Mouse (Mus musculus): Measurements from ENCODE around the gene Sugct.

The Sugct gene

DNA sequence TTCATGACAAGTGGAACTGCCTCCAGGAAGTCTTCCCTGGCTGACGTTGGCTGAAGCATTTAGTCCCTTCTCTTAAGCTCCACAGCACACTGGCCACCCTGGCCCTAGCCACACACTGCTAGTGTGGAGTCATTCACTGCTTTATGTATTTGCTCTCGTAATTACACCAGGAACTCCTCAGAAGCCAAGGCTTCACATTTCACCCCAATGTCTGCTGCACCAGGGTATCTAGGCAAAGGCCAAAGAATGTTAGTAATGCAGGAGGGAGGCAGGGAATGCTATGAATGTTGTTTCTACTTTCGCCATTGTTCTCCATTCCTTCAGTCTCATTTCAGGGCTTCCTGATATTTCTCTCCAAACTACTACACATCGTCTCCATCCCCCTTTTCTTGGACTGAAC is 398.4 kb downstream of the Sugct start:
- no peak for DNase-seq (ENCODE audit: low read depth in 1 of 2, low spot score in 2 of 2)

DNA sequence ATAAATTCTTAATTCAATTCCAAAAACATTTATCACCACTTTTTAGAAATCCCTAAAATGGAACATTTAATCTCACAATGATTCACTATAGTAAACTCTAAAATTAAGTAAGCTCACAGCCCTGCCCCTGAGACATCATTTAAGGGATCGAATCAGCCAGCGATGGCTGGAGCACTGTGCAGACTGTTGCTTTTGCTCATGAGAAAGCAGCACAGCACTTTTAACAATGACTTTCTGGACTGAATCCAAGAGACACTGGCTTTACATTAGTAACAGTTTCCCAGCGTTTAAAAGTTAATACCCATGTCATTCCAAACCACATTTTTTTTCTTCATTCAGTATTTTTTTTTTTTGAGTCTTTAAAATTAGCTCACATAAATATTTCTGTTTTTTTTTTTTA is 398.9 kb downstream of the Sugct start:
- DNase-seq (ENCODE audit: low read depth in 1 of 2, low spot score in 2 of 2), result no peak

DNA sequence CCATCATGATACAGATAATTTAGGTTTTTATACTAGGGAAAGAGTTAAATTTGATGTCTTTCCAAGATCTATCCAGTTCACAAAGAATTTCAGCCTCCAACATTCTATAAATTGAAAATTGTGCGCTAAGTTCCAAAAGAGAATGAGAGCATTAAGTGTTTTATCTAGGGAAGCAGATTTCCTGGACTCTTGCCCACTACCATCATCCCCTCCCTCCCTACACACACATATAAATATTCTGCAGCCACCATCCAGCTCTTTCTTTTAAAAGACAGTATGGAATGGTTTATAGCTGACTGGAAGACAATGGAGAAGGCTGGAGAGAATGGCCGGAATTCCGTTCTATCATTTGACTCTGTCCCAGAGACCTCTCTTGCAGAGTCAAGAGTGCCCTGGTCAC is 404.3 kb downstream of the Sugct start:
- no peak for DNase-seq (ENCODE audit: low read depth in 1 of 2, low spot score in 2 of 2)

DNA sequence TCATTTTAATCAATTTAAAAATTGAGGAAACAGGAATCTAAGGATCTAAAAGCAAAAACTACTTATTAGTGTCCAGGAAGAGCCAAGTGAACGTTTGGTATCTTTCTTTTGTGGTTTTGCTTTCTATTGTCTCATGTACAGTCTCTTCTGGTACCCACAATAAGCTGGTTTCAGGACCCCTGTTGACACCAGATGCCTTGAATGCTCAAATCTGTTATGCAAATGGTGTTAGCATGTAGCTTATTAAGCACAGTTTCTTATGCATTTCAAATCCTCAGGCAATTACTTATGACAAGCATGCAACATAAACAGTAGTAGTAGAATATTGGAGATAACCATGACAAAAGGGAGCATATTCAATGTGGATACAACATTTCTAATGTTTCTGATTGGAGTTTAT is 407.0 kb downstream of the Sugct start:
- DNase-seq (ENCODE audit: low read depth in 1 of 2, low spot score in 2 of 2), result no peak

DNA sequence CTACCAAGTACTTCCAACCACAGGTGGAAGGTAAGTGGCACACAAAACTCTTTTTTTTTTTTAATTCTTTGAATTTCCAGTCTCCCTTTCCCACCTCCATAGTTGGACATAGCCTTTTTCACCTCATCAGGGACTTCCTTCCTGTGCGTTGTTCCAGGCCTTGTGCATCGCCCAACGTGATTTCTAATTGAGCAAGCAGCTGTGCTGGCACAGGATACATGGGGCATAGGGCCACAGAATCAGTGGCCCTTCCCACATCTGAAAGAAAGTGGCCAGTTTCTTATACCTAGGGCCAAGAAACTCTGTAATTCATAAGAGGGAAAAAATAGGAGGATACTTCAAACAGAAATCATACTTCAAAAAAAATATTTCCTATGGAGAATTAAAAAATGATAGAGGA is 449.4 kb downstream of the Sugct start:
- DNase-seq (ENCODE audit: low read depth in 1 of 2, low spot score in 2 of 2), result no peak

DNA sequence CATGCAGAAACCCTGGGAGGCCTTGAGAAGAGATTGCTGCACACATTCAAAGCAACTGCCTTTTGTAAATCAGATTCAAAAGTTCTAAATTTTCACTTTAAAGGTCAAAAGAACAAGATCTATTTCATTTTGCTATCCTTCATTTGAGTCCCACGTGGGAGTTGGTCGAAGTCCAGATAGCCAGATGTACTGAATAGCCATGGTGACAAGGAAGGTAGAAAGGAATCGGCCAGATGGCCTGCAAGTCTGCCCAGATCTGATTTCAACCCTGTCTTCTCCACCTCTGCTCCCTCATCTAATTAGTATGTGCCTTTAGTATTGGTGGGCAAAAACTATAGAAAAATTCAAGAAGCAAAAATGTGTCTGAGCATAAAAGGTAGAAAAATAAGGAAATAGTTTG is 478.8 kb downstream of the Sugct start:
- DNase-seq (ENCODE audit: low read depth in 1 of 2, low spot score in 2 of 2), result no peak

DNA sequence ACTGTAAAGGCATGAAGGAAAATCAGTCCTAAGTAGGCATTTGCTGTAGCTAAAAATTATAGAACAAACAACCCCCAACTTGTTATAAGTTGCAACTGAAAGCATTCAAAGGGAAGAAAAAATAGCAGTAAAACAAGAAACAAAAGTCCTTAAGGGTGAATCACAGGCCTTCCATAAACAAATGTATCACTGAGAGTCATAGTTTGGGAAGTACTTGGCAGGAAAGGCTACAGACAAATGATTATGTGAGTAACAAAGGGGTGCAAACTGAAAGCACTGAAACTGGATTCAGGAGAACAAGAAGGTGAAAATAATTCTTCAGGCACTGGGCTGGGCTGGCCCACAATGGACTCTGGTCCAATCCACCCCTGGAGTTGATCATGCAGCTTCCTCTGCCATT is 482.7 kb downstream of the Sugct start:
- DNase-seq (ENCODE audit: low read depth in 1 of 2, low spot score in 2 of 2), result no peak

DNA sequence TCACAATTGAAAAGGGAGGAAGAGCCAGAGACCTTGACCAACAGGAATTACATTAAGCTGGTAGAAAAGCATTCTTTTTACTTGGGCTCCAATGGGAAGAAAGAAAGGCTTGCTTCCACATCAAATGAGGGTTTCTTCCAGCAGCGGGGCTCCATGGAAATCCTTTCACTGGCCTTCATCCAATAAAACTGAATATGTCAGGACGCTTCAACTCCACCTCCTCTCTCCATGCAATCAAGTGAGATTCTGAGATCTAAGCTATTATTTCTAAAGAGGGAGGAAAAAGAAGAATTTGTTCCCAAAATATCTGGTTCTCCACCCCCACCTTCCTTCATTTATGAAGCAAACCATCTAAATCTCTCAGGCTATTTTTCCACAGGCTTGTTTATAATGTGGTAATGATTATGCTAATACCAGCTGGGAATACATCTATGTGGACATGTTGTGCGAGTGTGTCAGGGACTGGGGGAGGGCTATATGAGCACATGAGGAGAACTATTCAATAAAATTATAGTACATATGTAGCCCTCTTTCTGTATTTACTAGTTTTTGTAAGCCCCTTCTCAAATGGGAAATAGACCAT is 505.1 kb downstream of the Sugct start:
- DNase-seq (ENCODE audit: low read depth in 1 of 2, low spot score in 2 of 2), result no peak

DNA sequence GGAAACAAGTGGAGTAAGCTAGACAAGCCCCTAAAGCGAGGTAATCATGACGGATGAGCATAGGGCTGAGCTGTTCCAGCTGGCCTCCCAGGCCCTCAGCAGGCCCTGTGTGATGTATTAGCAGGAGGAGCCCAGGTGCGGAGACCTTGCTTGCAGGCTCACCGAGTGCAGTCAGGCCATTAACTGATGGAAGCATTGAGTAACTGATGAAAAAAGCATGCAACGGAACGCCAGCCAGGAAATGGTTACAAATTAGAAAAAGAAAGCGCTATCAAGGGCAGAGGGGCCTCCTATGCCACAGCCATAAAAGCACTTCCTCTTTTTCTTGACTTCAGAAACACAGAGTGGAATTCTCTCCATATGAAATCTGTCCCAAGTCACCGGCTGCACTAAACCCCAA is 510.1 kb downstream of the Sugct start:
- DNase-seq (ENCODE audit: low read depth in 1 of 2, low spot score in 2 of 2), result no peak

DNA sequence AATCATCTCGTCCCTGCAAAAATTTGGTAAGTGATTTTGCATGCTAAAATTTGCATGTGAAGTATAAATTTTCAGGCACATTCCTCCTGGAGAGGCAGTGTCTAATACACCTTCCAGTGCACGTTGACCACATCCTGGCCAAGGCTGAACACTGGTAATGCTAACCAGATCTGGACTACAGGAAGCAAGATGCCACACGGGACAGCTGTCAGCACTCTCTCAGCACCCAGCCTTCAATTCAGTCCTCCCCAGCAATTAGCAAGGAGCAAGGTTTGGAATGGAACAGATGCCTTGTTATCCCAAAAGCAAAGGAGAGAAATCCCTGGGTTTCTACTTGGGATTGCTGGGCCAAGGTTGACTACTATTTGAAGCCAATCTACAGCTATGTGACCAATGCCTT is 529.4 kb downstream of the Sugct start:
- no peak for DNase-seq (ENCODE audit: low read depth in 1 of 2, low spot score in 2 of 2)

DNA sequence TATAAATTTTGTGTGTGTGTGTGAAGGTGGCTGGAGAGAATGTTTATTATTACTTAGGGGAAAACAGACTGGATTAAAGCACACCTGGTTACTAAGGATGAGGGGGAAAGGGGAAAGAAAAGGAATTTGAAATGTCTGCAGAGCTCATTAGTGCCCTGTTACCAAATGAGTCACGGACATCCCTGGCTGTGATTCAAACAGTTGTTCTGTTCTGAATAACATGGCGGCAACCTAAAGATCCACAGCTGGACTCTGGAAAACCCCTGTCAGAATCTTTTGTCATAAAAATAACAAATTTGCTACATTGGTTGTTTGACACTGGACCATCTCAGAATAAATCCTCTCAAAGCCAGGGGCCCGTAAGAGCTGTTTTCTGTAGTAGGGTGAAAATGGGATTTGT is 530.6 kb downstream of the Sugct start:
- DNase-seq (ENCODE audit: low read depth in 1 of 2, low spot score in 2 of 2), result no peak

DNA sequence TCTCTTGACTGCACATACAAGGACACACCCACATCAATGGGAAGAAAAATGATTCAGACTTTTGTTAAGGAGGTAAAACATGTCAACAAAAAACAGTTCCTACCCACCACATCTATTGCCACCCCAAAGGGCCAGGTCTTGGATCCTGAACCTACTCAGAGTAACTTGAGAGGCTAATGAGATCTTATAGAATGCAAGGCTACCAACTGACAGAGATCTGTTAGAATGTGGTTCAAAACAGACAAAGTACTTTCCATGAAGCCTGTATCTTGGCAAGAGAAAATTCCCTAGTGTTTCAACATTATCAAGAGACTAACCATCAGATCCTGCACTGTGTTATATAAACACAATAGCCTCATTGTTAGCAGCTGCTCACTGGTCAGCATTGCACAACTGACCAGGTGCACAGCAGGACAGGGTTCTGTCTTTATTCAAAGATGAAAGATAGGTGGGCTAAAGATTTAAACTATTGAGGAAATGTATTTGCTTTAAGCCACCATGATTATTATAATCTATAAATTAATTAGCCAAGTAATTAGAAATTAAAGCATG is 548.8 kb downstream of the Sugct start:
- no peak for DNase-seq (ENCODE audit: low read depth in 1 of 2, low spot score in 2 of 2)

DNA sequence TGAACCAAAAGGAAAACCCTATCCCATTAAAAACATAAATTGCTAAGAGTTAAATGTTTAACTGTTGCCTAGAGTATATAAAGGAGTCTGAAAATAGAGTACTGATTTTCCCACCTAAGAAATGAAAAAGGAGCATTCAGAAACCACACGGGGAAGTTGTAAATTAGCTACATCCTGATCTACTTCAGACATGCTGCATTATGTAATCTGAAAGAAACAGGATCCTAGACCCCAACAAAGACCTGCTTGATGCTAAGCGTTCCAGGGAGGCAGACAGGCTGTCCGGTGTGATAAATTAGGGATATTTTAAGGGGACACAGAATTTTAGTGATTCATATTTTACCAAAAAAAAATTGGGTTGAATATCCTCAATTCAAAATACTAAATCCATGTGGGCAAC is 579.3 kb downstream of the Sugct start:
- no peak for DNase-seq (ENCODE audit: low read depth in 1 of 2, low spot score in 2 of 2)

DNA sequence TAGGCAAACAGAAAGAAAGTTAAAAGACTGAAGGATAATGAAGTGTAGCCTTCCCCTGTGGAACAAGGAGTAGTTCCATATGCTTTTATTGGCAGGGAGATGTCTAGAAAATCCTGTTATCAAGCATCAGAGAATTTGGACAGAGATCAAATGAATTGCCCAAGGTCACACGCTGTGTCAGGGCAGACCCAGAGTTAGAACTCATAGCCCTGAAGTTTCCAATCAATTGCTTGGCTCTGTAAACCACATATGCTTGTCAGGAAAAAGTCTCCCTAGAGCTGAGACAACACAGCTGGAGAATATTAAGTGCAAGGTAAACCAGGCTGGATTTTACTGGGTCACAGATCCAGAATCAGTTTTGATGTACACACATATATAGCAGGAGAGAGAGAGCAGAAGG is 593.0 kb downstream of the Sugct start:
- no peak for DNase-seq (ENCODE audit: low read depth in 1 of 2, low spot score in 2 of 2)

DNA sequence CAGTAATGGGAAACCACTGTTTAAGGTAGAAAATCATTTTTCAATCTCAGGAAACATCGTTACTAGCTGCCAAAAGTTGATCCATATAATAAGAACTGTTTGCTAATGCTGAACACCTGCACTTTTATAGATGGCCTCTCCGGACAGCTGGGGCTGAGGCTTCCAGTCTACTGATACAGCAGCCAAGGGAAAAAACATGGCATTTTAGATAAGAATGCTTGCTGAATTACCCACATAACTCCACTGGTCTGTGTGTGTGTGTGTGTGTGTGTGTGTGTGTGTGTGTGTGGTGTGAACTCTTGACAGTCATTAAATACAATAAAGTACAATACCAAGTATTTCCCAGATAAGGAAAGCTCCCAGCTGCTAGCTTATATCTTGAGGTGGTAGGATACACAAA is 608.8 kb downstream of the Sugct start:
- no peak for DNase-seq (ENCODE audit: low read depth in 1 of 2, low spot score in 2 of 2)

DNA sequence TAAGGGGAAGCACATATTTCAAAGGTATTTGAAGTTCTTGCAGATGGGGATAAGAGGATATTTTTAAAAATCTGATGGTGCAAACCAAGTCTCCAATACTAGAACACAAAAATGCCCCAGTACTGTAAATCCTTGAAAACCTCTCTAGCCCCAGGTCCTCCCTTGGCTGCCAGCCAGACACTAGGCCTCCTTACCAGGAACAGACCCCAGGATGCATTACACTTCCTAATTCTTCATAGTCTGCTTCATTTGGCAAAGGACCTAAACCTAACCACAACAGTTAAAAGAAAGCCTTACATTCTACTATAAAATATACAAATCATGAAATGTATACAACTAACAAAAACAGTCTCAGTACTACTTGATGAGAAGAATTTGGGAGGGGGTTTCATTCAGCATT is 609.2 kb downstream of the Sugct start:
- no peak for DNase-seq (ENCODE audit: low read depth in 1 of 2, low spot score in 2 of 2)

DNA sequence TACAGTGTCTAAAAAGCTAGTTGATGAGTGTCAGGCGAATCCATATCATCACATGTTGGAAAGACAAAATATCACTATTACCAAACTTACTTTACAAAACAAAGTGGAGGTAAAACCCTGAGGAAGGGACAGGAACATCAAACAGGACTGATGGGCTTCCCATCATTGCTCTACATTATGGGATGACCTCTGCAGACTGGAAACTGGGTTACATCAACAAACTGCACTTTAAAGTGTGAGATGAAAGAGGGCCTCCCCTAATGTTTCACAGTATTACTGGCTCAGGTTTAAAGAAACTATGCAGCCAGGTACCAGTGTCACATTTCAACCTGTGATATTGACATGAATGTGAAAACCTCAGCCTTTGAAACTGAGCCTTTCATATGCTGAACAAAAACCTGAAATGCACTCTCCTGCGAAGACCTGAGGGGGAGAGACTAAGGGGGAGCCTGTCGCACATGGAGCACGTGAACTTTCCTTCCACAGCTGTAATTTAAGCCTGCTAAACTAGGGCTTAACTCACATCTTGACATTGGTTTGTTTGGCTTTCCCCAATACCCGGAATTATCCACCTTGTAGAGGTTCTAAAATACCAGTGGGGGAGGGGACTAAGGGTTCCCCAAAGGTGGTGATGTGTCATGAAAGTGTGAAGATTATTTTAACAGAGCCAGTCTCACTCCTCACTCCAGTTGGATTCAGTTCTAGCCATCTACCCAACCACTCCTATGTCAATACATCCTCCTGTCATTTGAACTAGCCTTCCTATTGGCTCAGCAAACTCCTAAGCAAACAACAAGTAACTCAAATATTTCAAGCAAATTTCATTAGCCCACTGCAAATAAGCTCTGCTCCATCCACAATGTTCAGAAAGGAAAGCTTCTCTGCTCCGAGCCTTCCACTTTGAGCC is 610.2 kb downstream of the Sugct start:
- no peak for DNase-seq (ENCODE audit: low read depth in 1 of 2, low spot score in 2 of 2)

DNA sequence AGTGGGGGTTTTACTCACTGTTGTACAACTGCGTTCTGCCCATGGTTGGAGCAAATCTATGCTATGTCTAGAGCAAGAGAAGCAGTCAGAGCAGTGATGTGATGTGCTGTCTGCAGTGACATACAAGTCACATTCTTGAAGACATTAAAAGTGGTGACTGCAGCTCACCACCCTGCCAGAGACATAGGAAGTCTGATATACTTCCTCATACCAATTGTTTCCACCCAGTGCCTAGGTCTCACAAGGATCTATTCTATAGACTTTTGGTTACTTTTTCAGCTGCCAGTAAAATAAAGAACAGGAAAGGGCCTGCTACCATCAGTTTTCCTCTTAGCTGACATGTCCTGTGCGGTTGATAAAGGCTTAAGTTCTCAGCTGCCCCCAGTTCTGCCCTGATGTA is 613.7 kb downstream of the Sugct start:
- no peak for DNase-seq (ENCODE audit: low read depth in 1 of 2, low spot score in 2 of 2)

DNA sequence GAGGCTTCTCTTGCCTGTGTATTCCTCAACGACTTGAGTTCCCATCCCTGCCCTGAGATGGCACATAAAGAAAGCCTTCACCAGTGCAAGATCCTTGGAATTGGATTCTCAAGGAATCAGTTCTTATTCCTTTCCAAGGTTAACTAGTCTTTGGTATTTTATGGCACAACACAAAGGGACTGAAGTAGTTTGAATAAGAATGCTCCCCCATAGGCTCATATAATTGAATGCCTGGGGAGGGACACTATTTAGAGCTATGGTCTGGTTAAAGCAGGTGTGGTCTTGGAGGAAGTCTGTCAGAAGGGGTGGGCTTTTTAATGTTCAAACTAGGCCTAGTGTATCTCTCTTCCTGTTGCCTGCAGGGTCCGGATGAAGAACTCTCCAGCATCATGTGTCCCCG is 629.8 kb downstream of the Sugct start:
- DNase-seq (ENCODE audit: low read depth in 1 of 2, low spot score in 2 of 2), result no peak

DNA sequence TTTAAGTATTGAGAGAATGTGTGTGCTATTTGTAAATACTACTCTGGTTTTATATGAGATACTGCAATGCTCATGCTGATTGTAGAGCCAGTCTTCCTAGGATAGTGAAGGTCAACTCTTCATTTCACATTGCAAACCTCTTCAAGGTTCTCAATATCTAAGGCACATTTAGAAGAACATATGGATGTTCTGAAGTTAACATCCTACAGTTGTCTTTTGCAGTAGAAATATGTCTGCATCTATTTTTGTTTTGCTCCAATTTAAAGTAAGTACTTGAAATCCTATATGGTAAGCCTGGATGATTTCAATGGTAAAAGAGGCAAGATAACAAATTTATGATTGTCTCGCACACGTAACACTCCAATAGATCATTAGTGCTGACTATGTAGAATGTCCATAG is 638.7 kb downstream of the Sugct start:
- no peak for DNase-seq (ENCODE audit: low read depth in 1 of 2, low spot score in 2 of 2)

DNA sequence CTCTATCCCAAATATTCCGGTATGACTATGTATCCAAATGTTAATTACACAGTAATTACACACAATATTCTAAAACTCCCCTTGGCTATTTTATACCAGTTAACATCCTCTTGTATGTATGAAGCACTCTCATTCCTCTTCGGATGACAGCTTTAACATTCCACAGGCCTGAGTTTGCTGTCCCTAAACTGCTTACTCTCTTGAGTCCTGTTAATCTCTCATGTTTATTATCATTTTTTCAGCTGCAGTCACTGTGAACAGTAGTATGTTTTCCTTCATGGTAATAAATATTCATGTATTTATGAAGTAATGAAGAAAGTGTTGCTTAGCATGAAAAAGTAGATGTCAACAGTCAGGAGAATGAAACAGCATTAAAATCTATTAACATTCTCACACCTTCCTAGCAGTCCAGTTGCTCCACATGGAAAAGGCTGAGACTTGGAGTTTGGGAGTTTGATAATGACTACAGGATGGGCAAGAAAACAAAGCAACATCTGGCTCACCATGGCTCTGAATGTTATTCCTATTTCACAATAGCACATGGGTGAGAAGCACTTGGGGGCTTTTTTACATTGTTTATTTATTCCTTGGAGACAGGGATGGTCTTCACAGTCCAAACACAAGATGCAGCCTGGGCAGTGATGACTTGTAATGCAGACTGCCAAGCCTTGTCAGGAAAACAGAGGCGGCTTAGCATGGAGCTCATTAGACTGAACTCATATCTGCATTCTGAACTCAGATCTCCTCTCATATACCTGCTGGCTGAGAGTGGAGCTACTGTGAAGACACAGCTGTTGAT is 651.7 kb downstream of the Sugct start:
- no peak for DNase-seq (ENCODE audit: low read depth in 1 of 2, low spot score in 2 of 2)

DNA sequence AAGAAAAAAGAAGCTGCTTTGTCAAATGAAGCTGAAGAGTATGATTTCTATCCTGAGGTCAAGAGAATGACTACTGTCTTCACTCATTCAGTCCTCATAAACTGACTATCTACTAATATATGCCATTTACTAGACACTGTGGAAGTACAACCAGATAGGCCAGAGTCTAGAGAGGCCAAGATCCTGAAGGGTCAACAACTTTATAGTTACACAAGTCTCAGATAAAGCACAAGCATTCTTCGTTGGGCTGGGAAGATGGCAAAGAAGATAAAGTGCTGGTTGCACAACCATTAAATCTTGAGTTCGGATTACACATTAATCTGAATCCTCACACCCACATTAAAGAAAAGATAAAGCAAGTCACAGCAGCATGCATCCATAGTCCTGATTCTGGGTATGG is 653.0 kb downstream of the Sugct start:
- no peak for DNase-seq (ENCODE audit: low read depth in 1 of 2, low spot score in 2 of 2)
